Mouse (Mus musculus) macrophage (primary cell): ENCODE measurements around the gene Tns3. TPM values are rescaled to one million over a fixed set of nuclear protein-coding genes. Genes with fewer than 3 reads are reported as not detected.

ENCODE experiments used
- H3K27ac ChIP-seq: fragments of 350-480 bp; formaldehyde crosslinking; 2 replicates; pipeline ENCODE4 v1.9.0; 2021
- H3K36me3 ChIP-seq: fragments of 350-480 bp; formaldehyde crosslinking; 2 replicates; pipeline ENCODE4 v1.9.0; 2021; ENCODE audit errors: inconsistent target
- H3K4me3 ChIP-seq: fragments of 350-480 bp; formaldehyde crosslinking; 2 replicates; pipeline ENCODE4 v1.9.0; 2021; ENCODE audit errors: inconsistent target
- H3K79me2 ChIP-seq: fragments of 350-480 bp; formaldehyde crosslinking; 2 replicates; pipeline ENCODE4 v1.9.0; 2021; ENCODE audit errors: inconsistent target
- WGBS: methylation state at CpG from one replicate; pipeline ENCODE4 v1.1.7; 2026; ENCODE audit warnings: inconsistent platforms; ENCODE audit not compliant: missing documents; 5-methylcytosine and 5-hydroxymethylcytosine counted together
- polyA plus RNA-seq: library from polyadenylated mRNA; stranded (reverse); fragments of 250-400 nt; gene quantifications from 3 replicates; pipeline ENCODE4 v1.2.4, GENCODE M21; 2018; ENCODE audit warnings: inconsistent platforms

The Tns3 gene
- polyA plus RNA-seq, 1 experiment from 2014 or later, result 60.8 TPM

DNA sequence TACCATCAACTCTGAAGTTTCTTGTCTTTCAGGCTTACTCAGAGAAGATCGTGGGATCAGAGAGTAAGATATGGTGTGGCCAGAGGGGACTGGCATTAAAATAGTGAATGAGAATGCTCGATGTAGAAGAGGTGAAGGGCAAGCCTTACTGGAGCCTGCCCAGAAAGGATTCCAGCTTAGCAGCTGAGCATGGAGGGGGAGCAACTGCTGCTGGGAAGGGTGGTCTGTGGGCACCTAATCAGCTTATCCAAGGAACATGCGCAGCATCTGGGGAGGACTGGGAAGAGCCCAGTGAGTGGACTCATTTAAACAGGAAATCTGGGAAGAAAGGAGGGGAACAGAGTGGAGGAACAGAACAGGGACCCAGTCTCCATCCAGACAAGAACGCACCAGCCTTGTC is 26.3 kb upstream of the Tns3 start:
- H3K79me2 ChIP-seq, result no peaks in the 10 kb centered on the region
- WGBS, result 95% methylated on average over 4 of the region's 4 CpGs
- H3K36me3 ChIP-seq, result no peaks in the 10 kb centered on the region
- no peak overlapping the region for H3K4me3 ChIP-seq
- H3K27ac ChIP-seq, result no peak overlapping the region

DNA sequence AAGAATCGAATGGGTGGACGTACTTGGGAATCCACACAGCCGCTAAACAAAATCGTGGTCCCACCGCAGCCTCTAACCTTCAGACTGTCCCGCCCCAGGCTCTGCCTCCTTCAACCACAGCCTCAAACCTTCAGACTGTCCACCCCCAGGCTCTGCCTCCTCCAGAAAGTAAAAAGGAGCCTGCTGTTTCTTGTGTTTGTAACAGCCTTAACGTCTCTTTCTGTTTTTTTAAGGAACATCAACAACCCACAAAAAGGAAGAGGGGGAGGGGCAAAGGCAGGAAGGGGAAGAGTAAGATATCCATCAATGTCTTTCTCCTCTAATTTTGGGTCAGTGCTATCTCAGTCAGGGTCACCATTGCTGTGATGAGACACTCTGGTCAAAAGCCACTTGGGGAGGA is 25.2 kb upstream of the Tns3 start:
- Histone ChIP-seq H3K27ac (peak overlapping the region; percentile 89), H3K36me3 (no peaks in the 10 kb centered on the region), H3K79me2 (no peaks in the 10 kb centered on the region), H3K4me3 (peak overlapping the region; percentile 11; the same call in 1 of the 2 replicates)
- 1% methylated on average over 7 of the region's 7 CpGs for WGBS

DNA sequence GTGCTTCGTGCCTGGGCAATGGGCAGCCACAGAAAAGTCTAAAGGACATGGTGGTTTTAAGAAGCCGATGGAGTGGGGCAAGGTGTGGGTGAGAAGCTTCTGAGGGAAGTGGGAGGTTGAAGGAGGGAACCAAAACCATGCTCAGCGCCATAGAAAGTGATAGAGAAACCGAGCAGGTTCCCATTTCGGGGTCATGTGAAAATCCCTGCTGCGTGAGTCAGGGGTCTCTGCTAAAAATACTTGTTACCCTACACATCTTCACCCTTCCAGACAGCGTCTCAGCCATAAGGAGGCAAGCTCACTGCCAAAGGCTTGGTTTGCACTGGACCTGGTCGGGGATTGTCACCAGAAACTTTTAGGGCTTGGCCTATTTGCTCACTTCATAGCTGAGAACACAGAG is 24.6 kb upstream of the Tns3 start:
- Histone ChIP-seq H3K36me3 (no peaks in the 10 kb centered on the region), H3K27ac (peak overlapping the region; percentile 89), H3K4me3 (peak overlapping the region; percentile 11; the same call in 1 of the 2 replicates), H3K79me2 (no peaks in the 10 kb centered on the region)
- 11% methylated on average over 8 of the region's 8 CpGs for WGBS

DNA sequence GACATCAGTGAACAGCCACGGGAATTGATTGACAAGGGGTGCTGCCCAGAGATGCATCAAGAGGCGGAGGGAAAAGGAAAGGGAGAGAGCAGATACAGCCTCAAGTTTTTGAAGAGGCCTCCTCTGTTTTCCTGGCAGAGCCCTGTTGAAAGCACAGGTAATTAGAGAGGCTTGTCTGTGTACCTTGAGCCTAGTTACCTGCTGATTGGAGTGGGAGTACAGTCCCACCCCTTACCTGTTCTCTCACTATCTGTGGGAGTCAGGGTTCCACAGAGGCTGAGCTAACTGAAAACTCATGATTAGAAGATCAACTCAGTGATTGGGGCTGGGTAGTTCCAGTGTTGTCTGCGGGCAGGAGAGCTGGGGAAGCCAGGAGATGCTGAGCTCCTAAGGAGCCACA is 22.2 kb upstream of the Tns3 start:
- Histone ChIP-seq H3K27ac (no peak overlapping the region), H3K36me3 (no peaks in the 10 kb centered on the region), H3K4me3 (no peak overlapping the region), H3K79me2 (no peaks in the 10 kb centered on the region)
- WGBS, result 98% methylated on average over 3 of the region's 3 CpGs

DNA sequence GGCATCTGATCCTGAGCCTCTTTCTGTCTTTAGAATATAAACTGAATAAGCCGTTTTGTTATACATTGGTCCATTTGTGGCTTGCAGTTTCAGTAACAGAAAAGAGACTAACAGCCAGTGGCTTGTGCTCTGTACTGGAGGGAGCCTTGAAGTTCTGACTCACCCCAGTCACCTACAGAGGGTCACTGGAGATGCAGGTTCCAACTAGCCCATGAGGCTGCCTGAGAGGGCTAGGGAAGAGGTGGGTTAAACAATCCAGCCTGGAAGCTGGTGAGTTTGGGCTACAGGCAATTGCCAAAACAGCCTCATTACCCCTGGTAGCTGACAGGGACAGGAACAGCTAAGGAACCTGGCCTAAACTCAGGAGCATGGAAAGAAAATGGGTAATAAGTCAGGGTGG is 21.7 kb upstream of the Tns3 start:
- no peaks in the 10 kb centered on the region for H3K79me2 ChIP-seq
- H3K27ac ChIP-seq, result 0 out of 2 replicates have a peak overlapping the region, but pooled peaks have one; percentile 1
- H3K36me3 ChIP-seq, result no peaks in the 10 kb centered on the region
- 64% methylated on average over 1 of the region's 1 CpGs for WGBS
- no peak overlapping the region for H3K4me3 ChIP-seq

DNA sequence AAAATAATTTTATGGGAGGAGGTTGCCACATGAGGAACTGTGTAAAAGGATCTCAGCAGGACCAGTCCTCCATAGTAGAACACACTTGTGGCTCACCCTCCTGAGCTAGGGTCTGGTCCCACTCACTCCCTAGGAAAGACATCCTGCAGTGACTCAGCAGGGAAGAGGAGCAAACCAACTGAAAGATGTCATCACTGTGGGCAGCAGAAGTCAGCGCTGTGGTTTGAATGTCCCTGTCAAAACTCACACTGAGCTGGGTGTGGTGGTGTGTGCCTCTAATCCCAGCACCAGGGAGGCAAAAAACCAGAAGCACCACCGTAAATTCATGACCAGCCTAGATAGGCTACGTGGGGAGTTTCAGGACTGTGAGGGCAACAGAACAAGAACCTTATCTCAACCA is 20.9 kb upstream of the Tns3 start:
- Histone ChIP-seq H3K79me2 (no peaks in the 10 kb centered on the region), H3K27ac (0 out of 2 replicates have a peak overlapping the region, but pooled peaks have one; percentile 1), H3K4me3 (no peak overlapping the region), H3K36me3 (no peaks in the 10 kb centered on the region)
- WGBS, result 0% methylated on average over 3 of the region's 3 CpGs

DNA sequence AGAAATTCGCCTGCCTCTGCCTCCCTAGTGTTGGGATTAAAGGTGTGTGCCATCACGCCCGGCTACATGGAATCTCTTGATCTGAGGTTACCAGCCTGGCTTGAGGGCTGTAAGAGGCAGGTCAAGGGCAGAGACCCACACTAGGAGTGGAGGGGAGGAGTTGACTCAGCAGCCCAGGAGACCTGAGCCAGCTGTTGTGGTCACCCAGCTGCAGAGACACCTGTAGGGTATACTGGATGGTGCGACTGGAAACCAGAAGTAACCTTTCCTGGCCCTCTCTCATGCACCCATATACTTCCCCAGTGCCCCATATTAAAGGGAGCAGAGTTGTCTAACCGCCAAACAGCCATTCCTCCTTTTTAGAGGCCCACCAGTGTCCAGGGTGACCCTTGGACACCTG is 19.9 kb upstream of the Tns3 start:
- Histone ChIP-seq H3K36me3 (no peaks in the 10 kb centered on the region), H3K27ac (no peak overlapping the region), H3K4me3 (no peak overlapping the region), H3K79me2 (no peaks in the 10 kb centered on the region)
- 90% methylated on average over 5 of the region's 5 CpGs for WGBS

DNA sequence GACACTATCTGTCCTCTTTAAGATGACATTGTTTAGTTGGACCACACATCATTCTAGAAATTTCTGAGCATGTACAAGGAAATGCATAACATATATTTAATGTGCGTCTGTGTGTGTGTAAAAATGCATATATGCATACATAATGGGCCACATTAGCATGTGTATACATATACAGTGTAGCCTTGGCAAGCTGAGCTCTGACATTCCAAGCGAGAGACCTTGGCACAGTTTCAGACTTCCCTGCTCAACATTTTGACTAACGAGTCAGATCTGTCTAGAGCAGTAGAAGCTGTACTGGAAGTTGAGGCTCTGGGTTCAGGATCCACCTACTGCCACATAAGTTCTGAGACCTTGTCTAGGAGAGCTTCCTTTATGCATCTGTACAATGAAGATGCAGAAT is 17.0 kb upstream of the Tns3 start:
- H3K4me3 ChIP-seq, result no peak overlapping the region
- H3K27ac ChIP-seq, result no peak overlapping the region
- H3K79me2 ChIP-seq, result no peaks in the 10 kb centered on the region
- 93% methylated on average over 3 of the region's 3 CpGs for WGBS
- no peaks in the 10 kb centered on the region for H3K36me3 ChIP-seq

DNA sequence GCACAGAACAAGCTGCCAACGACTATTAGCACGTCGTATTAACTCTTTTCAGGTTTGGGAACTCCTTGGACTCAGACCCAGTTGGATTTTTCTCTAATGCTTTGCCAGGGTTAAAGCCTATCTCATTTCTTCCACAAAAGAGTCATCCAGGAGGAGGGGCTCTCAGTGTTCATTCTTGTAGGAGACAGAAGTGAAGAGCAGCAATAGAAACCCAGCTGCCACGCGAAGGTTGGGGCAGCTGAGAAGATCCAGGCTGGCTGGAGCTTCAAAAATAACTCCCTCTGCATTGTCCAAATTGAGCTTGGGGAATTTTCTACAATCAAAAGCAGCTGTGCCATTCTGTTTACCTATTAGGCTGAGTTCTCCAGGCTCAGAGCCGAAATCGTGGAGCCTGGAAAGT is 16.3 kb upstream of the Tns3 start:
- Histone ChIP-seq H3K79me2 (no peaks in the 10 kb centered on the region), H3K36me3 (no peaks in the 10 kb centered on the region), H3K4me3 (no peak overlapping the region), H3K27ac (no peak overlapping the region)
- WGBS, result 82% methylated on average over 7 of the region's 7 CpGs

DNA sequence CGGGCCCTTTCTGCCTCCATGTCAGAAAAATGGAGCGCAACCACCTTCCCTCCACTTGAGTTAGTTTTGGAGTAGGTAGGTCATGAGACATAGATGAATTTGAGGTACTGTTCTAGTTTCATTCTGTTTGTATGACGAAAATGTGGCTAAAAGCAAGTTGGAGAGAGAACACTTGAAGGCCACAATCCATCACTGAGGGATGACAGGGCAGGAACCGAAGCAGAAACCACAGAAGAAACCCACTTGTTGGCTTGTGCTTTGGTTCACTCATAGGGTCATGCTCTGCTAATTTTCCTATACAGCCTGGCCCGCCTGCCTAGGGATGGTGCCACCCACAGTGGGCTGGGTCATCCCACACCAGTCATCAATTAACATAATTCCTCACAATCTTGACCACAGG is 14.9 kb upstream of the Tns3 start:
- Histone ChIP-seq H3K27ac (no peak overlapping the region), H3K36me3 (no peaks in the 10 kb centered on the region), H3K79me2 (no peaks in the 10 kb centered on the region), H3K4me3 (no peak overlapping the region)
- WGBS, result 89% methylated on average over 5 of the region's 5 CpGs

DNA sequence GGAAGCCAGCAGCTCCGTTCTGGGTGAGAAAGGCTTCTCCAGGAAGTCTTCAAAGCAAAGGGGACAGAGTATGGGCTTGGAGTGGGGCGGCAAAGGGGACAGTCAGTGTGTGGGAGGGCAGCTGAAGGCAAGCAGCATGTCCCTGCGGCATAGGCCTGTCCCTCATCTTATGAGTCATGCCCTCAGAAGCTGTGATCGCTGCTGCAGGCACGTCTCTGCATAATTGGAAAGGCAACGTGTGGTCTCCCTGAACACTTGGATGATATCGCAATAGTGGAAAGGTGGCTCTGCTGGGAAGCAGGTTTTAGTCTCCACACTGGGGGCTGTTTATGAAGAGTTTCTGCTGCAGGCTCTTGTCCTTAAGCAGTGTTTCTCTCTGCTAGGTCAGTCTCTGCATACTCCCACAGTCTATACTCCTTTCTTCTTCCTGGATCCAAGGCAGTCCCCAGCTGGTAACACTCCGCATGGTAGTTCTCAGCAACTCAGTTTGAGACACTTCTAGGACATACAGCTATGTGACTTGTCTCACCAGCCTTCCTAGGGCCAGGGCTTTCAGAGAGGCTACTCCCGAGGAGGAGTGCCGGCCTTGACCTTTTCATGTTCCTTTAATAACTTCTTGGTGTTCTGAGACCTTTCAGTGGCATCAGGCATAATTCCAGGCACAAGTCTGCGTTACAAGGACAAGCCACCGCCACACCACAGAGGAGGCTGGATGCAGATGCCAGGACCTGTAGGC is 14.1 kb upstream of the Tns3 start:
- H3K79me2 ChIP-seq, result no peaks in the 10 kb centered on the region
- 79% methylated on average over 12 of the region's 12 CpGs for WGBS
- no peak overlapping the region for H3K4me3 ChIP-seq
- no peaks in the 10 kb centered on the region for H3K36me3 ChIP-seq
- no peak overlapping the region for H3K27ac ChIP-seq

DNA sequence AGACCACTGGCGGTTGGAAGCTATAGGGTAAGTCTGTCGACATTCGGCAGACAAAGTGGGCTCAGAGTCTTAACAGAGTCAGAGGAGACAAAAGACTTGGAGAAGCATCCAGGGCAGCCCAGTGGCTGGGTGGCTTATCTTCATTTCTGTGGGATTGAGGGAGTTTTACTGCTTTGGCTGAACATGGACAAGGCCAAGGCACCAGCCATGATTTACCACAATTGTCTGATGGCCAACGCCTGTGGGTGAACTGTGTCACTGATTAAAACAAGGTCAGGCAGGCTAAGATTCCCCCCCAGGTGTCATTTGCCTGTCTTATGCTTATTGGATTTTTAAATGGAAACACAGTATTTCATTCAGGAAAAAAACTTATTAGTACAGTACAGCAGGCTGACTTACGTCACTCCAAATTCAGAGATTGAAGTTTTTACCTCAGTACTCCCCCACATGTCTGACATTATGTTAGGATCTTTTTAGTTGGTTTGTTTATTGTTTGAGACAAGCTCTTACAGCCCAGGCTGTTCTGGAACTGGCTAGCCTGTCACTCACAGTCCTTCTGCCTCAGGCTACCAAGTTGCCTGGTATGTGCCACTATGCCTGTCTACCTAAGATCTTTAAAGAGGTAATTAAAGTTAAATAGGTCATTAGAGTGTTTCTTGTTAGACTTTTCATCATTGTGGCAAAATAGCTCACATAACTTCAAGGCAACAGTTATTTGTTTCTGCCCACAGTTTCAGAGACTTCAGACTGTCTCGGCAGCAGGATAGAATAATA is 11.6 kb upstream of the Tns3 start:
- Histone ChIP-seq H3K36me3 (no peaks in the 10 kb centered on the region), H3K4me3 (no peak overlapping the region), H3K27ac (no peak overlapping the region), H3K79me2 (no peaks in the 10 kb centered on the region)
- WGBS, result 93% methylated on average over 6 of the region's 6 CpGs

DNA sequence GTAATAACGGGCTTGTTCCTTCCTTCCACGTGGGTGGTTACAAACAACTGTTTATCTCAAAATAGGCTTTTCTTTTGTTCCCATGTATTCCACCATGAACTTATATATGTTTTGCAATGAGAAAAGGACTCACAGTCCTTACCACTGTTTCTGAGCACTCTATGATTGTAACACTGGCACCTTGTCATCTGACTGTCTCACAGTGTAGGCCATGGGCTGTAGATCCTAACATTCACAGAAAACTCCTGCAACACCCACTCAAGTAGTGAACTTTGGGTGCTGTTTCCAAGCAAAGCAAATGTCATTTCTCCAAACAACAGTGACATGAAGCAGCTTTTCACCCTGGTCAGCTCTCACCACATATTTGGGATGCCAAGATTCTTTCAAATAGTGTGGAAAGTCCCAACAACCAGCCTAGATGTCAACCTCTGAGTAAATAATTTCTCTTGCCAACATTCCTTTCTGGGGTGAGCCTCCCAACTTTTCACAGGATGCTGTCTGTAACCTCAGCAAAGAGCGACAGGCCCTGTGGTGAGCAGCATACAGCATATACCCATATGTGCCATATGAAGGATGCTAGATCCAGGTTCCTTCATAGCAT is 10.3 kb upstream of the Tns3 start:
- H3K27ac ChIP-seq, result no peak overlapping the region
- H3K4me3 ChIP-seq, result no peak overlapping the region
- H3K79me2 ChIP-seq, result no peaks in the 10 kb centered on the region
- 82% methylated on average over 3 of the region's 3 CpGs for WGBS
- H3K36me3 ChIP-seq, result no peaks in the 10 kb centered on the region

DNA sequence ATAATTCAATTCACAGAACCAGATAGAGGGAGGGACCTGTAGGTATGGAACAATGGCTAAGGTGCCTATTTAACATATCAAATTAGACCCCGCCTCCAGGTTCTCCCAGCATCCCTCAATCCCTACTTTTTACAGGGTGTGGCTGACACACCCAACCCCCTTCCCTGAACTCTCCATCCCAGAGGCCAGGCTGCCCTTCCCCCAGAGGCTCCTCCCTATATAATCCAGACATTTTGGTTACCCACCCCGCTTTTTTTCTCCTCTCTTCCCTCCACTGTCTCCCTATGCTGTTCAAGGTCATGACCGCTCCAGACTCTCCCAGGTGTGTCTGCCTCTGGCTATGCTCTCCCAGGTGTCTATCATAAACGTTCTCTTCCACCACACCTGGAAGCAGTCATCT is 7.4 kb upstream of the Tns3 start:
- Histone ChIP-seq H3K36me3 (no peaks in the 10 kb centered on the region), H3K4me3 (no peak overlapping the region), H3K27ac (no peak overlapping the region), H3K79me2 (no peaks in the 10 kb centered on the region)
- 98% methylated on average over 4 of the region's 4 CpGs for WGBS

DNA sequence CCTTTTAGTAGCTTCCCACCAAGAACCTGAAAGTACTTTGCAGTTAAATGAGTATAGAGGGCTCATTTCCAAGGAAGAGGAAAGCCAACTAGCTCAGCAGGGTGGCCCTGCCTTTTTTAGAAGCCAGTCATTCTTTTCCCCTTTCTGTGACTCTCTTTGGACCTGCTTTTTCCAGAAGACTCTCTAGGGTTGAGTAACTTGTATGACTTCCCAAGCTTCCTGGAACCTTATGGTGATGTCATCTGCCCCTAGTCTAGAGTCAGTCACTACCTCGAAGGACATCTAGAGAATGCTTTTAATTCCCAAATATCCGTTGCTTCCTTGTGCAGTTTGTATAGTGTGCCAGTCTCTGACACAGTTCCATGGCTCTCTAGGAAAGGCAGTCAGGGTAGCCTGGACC is 4.8 kb upstream of the Tns3 start:
- Histone ChIP-seq H3K4me3 (no peak overlapping the region), H3K27ac (no peak overlapping the region), H3K79me2 (peaks cover 6% of the 10 kb centered on the region; the same call in 1 of the 2 replicates), H3K36me3 (no peaks in the 10 kb centered on the region)
- 93% methylated on average over 2 of the region's 2 CpGs for WGBS
